11 mouse cellular contexts compared by ENCODE assay signal in genomic region chr5:13263087-13263486, GRCm38 (mm10).
DNase-seq lines count a peak whose midpoint lies in the region; ATAC-seq lines count a peak whose summit lies in the region.
"Had no signal": no experiment of that assay in that cellular context is flagged by ENCODE, and none has a peak within 500 bp of the region (broad histone marks: within the 10 kb centered on the region; RNA-seq: fewer than 3 reads in every experiment).

No protein-coding gene starts in this region.

- no peak overlapping the region for H3K9ac ChIP-seq in hindbrain, embryonic 12.5 days
- H3K9ac ChIP-seq in midbrain, embryonic 13.5 days (replicated peaks), result no peak overlapping the region
- H3K9ac ChIP-seq: liver, embryonic 12.5 days had no signal

- no peak overlapping the region for H3K27ac ChIP-seq in hindbrain, embryonic 12.5 days
- no peak overlapping the region for H3K27ac ChIP-seq in midbrain, embryonic 13.5 days
- no peak overlapping the region for H3K27ac ChIP-seq in limb, embryonic 10.5 days
- H3K27ac ChIP-seq: liver, embryonic 12.5 days had no signal

- H3K4me2 ChIP-seq in hindbrain, embryonic 12.5 days (replicated peaks), result no peak overlapping the region
- H3K4me2 ChIP-seq in midbrain, embryonic 13.5 days (replicated peaks), result no peak overlapping the region
- H3K4me2 ChIP-seq: liver, embryonic 12.5 days had no signal

- H3K4me1 ChIP-seq in hindbrain, embryonic 12.5 days, result no peaks in the 10 kb centered on the region
- no peaks in the 10 kb centered on the region for H3K4me1 ChIP-seq in midbrain, embryonic 13.5 days (replicated peaks)
- no peaks in the 10 kb centered on the region for H3K4me1 ChIP-seq in limb, embryonic 10.5 days
- H3K4me1 ChIP-seq: liver, embryonic 12.5 days had no signal

- H3K4me3 ChIP-seq in hindbrain, embryonic 12.5 days, result no peak overlapping the region
- no peak overlapping the region for H3K4me3 ChIP-seq in midbrain, embryonic 13.5 days (replicated peaks)
- no peak overlapping the region for H3K4me3 ChIP-seq in limb, embryonic 10.5 days
- H3K4me3 ChIP-seq: liver, embryonic 12.5 days had no signal

- H3K9me3 ChIP-seq in hindbrain, embryonic 12.5 days (replicated peaks), result no peaks in the 10 kb centered on the region
- H3K9me3 ChIP-seq in midbrain, embryonic 13.5 days, result no peaks in the 10 kb centered on the region
- H3K9me3 ChIP-seq in limb, embryonic 10.5 days (replicated peaks), result no peaks in the 10 kb centered on the region
- H3K9me3 ChIP-seq: liver, embryonic 12.5 days had no signal

- H3K36me3 ChIP-seq in hindbrain, embryonic 12.5 days, result no peaks in the 10 kb centered on the region
- H3K36me3 ChIP-seq in midbrain, embryonic 13.5 days, result no peaks in the 10 kb centered on the region
- H3K36me3 ChIP-seq in limb, embryonic 10.5 days, result no peaks in the 10 kb centered on the region
- H3K36me3 ChIP-seq: liver, embryonic 12.5 days had no signal

- 60% methylated on average over 2 of the region's 2 CpGs for WGBS in hindbrain, embryonic 12.5 days
- WGBS in midbrain, embryonic 13.5 days, result 68% methylated on average over 2 of the region's 2 CpGs
- 84% methylated on average over 2 of the region's 2 CpGs for WGBS in limb, embryonic 10.5 days

- peak; percentile 21 to 31 for DNase-seq in right cerebral cortex, adult 2 months (ENCODE audit: low spot score in 2 of 2)
- DNase-seq in right cerebral cortex, postnatal 4 days, result no peak
- no peak for DNase-seq in adrenal gland, adult (ENCODE audit: inconsistent age in 2 of 2, low spot score in 1 of 2)
- DNase-seq in limb, embryonic 10.5 days (ENCODE audit: low spot score), result no peak
- DNase-seq in lung, postnatal 14 days, result no peak
- DNase-seq: adrenal gland, adult 8-10 months; kidney, adult 9 months; retina, postnatal 1 day had no signal

- ATAC-seq in hindbrain, embryonic 12.5 days (ENCODE audit: low FRiP score), result peak; percentile 90
- peak; percentile 62 for ATAC-seq in midbrain, embryonic 13.5 days
- ATAC-seq: liver, embryonic 12.5 days had no signal

- H3K27me3 ChIP-seq in hindbrain, embryonic 12.5 days, result no peaks in the 10 kb centered on the region
- H3K27me3 ChIP-seq in midbrain, embryonic 13.5 days, result no peaks in the 10 kb centered on the region
- H3K27me3 ChIP-seq in limb, embryonic 10.5 days (ENCODE audit: low read depth, poor library complexity, severe bottlenecking), result no peaks in the 10 kb centered on the region
- H3K27me3 ChIP-seq: liver, embryonic 12.5 days had no signal

Comparison
In these comparisons a context has a peak if more than half of its experiments do, and no peak if none do; other contexts are left out.
1. DNase-seq: peak in right cerebral cortex, adult 2 months (2 of 2); none in right cerebral cortex, postnatal 4 days (single experiment), adrenal gland, adult (0 of 2), limb, embryonic 10.5 days (single experiment) and lung, postnatal 14 days (single experiment).